Mouse (Mus musculus) heart, adult 18-20 months (tissue): ENCODE measurements at regions not wholly inside any gene's neighbourhood (a gene's known extent, or its start where the extent isn't known, plus 50 kb on each side); places are given as distances from the start of the nearest gene placed in this dataset.

Experiments
- DNase-seq, 2 experiments: peaks; one replicate each; pipeline ENCODE4 v3.0.0; 2021 to 2022; ENCODE audit warnings: mixed read lengths in 1 of 2

GRCm38 (mm10) chr15:37166744-37167143 is 159.2 kb upstream of the Zfp706 start:
- no peak for DNase-seq

DNA sequence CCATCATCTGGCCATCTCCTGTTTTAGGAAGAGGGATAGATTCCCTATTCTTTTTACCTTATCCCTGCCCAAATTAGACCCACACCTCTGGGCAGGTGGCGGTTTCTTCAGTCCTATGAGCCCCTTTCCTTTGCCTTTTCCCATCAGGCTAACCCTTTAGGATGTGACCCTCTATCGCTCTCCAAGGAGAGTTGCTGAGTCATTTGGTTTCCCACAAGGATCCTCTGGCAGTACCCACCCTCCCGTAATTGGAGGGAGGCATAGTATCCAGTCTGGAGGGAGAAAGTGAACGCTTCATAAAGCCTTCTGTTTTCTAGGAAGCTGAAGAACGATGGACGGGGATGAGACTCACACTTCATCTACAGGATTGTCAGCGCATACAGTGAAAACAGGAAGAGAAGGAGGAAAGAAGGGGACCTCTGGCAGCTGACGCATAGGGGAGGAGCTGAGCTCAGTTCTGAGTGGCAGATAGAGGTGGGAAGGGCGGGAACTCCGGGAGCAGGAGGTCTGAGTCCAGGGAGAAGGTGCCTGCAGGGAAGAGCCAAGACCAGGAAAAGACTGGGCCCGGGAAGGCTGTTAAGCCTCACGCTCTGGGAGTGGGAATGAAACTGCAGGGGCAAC is 158.4 kb upstream of the Zfp706 start:
- peak; percentile 7 to 10 for DNase-seq

DNA sequence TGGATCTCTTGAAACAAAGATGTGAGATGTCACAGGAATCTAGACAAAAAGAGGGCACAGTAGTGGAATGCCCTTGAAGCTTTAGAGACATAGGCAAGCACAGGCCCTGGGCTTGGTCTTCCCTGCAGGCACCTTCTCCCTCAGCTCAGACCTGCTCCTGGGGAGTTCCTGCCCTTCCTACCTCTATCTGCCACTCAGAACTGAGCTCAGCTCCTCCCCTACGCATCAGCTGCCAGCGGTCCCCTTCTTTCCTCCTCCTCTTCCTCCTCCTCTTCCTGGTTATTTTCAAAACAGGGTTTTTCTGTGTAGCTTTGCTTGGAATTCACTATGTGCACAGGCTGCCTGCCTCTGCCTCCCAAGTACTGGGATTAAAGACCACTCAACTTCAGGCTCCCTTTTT is 157.6 kb upstream of the Zfp706 start:
- DNase-seq, result no peak

DNA sequence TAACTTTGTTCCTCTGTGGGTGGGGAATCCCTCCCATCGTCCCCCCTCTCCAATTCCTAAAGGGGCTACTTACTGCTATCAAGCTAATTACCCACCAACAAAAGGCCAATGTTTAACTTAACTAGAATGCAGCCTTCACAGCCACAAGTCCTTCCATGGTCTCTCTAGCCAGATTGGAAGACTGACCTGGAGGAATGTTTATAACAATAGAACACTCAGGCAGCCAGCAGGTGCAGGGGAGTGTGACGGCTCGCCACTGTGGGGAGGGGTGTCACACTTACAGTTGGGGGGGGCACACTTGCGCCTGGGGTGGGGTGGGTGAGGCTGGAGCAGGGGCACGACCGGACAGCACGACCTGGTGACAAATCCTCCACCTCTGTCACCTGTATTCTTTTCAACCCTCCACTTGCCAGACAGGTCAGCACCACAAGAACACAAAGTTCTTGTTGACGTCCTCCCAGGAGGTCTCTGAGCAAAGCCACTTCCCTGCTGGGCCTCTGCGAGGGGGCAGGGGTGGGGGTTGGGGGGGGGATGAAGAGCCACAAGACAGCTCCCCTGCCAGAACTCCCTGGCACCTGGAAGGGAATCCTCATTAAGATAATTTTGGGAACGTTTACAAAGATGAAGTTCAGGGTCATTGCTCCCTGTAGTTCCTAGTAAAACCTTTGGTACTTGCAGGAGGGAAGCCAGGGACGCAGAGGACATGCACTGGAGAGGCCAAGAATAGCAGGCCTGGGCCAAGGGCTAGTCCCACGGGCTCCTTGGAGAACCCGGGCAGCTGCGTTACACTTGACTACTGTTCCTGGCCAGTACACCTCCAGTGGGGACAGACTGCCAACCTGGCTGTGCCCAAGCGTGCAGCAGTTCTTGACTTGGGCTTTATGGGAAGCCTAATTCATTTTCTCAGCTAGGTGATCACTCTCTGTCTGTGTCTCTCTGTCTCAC is 156.9 kb upstream of the Zfp706 start:
- peak; percentile 6 to 11 for DNase-seq

DNA sequence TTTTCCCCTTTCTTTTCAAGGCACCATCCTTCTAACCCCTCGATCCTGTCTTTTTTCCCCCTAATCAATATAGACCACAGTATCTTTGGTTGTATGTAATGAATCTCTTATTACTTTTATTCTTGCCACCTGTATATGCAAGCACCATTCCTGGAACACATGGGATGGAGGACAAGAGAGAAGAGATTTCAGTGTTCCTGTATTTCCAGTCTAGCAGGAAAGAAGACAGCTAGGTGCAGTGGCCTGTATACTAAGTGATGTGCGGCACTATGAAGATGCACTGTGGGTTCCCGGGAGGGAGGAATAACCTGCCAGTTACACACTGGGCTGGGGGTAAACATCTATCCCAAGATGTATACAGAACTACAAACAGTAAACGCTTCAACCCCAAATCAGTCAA is 152.4 kb upstream of the Zfp706 start:
- no peak for DNase-seq

- DNase-seq, result no peak
These were observed 151.8 kb upstream of the Zfp706 start for GRCm38 (mm10) chr15:37159349-37159748.

DNA sequence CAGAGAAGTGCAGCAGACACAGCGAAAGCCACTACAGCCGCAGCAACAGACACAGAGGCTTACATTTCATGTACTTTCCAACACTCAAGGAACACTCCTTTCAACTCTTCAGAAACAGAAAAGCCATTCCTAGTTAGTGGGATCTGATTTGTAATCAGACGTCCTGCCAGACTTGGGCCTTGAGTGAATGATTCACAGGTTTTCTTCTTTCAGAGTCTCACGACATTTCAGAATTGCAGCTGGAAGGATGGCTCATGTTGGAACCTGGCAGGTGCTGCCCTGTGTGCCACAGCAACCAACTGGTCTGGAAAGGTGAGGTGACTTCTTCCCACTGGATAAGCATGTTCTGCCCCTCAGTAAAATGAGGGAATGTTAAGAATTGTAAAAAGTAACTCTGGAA is 149.8 kb upstream of the Zfp706 start:
- DNase-seq, result no peak

GRCm38 (mm10) chr15:37154934-37155333 is 147.4 kb upstream of the Zfp706 start:
- no peak for DNase-seq

GRCm38 (mm10) chr15:37153177-37153576 is 145.6 kb upstream of the Zfp706 start:
- no peak for DNase-seq

- peak; percentile 50 to 77 for DNase-seq
These were observed 128.1 kb upstream of the Zfp706 start for GRCm38 (mm10) chr15:37135590-37136164.

DNA sequence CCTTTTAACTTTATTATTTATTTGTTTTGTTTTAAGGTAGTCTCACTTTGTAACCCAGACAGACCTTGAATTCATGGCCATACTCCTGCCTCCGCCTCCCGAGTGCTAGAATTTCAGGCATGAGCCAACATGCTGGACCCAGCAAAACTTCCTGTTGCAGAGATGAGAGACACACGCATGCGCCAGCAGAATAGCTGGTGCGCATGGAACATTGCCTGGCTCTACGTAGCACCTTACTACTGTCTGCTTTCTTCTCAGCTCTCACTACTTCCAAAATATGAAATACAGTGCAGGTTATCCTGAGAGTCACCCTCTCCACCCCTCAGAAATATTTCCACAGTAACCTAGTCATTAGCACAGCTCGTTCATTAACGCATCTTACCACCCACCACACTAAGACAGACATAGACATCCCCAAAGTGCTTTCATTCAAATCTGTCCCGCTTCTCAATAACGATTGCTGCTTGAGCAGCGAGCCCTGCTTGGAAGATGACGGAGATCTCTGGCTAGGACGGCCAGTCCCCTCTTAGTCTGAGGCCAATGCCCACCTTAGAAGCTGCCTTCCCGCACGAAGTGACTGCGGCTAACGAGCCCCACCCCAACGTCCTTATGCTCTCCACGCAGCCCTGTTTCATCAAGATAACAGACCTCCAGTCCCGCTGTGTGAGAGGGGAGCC is 127.5 kb upstream of the Zfp706 start:
- peak; percentile 25 to 43 for DNase-seq

DNA sequence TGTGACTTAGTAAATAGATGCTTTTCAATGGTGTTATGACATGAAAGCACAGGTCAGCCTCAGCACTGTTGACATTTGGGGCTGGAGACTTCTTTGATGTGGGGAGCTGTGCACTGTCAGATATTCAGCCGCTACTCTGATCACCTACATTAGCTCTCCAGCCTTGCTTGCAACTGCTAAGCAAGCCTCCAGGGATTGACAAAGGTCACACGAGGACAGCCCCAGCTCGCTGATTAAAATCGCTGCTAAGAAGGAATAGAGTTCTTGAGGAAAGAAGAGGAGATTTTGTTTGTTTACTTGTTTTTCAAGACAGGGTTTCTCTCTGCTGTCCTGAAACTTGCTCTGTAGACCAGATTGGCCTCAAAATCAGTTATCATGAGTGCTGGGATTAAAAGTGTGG is 126.8 kb upstream of the Zfp706 start:
- no peak for DNase-seq

- DNase-seq, result peak in 1 of 2 experiments; percentile 18
These were observed 126.3 kb upstream of the Zfp706 start for GRCm38 (mm10) chr15:37133916-37134315.

DNA sequence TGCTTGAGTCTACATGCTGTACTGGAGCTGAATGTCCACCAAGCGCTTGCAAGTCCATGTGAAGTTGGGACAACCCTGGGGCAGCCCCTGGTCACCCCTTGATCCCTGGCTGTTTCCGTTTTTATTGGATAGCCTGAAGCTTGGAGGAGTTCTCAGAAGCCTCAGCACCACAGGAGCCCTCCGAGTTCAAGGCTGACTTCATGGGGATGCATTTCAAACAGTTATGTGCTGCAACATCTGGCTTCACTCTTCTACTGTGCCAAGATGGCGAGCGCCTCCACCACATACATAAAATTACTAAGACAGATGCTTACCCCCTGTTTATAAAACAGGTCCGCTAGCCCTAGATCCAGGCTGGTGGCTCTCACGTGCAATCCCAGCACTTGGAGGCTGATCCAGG is 120.1 kb upstream of the Zfp706 start:
- no peak for DNase-seq

- no peak for DNase-seq
These were observed 119.6 kb upstream of the Zfp706 start for GRCm38 (mm10) chr15:37127170-37127569.

- no peak for DNase-seq
These were observed 118.2 kb upstream of the Zfp706 start for GRCm38 (mm10) chr15:37125823-37126222.

DNA sequence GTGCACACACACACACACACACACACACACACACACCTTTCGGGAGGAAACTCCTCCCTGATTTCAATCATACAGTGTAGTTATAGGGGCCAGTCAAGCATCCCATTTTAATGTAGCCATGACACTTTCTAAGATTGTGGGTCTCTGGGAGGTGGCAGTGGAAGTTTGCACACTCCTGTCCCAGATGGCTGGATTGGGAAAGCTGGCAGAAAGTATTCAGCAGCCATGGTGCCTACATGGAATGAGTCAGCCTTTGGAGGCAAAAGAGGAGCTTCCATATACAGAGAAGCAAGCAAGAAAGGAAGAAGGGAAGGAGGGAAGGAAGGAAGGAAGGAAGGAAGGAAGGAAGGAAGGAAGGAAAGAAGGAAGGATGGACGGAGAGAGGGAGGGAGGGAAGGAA is 117.4 kb upstream of the Zfp706 start:
- DNase-seq, result no peak

DNA sequence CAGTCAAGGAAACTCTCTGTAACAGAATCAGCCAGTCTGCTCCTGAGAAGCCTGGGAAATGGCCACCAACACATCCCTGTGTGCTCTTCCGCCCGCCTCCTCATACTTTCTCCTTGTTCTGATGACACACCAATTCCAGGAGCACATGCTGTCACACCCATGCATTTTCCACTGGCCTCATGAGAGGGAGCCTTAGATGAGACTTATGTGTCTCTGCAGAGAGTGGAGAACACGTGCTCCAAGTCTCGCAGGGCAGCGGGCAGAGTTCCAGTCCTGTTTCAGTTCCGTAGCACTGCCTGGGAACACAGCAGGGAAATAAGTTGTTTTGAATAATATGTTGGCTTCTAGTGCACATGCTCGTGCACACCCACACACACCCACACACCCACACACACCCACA is 116.7 kb upstream of the Zfp706 start:
- DNase-seq, result no peak

DNA sequence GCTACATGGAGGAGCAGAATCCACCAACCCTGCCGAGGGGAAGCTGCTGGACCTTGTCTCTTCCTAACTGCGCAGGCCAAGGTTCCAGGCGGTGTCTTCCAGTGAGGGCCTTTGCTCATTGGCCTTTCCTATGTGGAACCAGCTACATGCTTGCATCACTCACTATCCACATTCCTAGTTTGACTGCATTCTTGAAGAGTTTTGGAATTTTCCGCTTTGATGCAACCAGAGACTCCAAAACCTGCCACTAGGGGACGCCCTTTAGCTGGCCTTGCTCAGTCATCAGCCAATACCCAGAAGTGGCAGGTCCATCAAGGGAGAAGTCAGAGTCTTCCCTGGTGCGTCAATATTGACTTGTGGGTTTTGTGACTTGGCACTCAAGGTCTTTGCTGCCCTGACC is 112.8 kb upstream of the Zfp706 start:
- DNase-seq, result peak; percentile 66 to 89

DNA sequence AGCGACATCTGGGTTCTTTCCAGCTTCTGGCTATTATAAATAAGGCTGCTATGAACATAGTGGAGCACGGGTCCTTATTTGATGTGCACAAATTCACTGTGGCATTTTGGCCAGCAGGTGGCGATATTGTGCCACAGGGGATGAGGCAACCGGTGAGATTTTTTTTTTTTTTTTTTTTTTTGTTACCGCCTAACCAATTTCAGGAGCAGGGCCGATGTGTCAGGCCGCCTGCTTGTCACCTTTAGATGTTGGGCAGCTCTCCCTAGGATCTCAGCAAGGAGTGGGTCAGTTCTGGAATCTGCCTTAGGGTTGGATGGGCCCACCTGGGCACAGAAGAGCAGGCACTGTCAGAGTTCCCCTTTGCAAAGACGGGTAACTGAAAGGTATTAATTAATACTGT is 106.5 kb upstream of the Zfp706 start:
- peak; percentile 46 to 82 for DNase-seq

DNA sequence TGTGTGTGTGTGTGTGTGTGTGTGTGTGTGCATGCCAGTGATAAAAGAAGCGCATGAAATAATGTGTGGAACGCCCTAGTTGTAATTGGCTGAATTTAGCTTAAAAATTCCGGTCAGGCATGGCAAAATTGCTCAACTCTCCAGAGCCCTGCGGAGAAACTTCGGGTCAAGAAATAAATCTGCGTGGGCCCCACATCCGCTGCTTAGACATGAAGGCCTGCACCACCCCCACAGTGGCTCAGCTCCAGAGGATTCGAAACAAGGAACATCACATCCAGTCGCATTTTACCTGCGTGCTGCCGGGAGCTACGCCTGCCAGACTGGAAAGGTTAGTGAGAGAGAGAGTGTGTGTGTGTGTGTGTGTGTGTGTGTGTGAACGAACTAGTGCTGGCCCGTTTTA is 102.9 kb upstream of the Zfp706 start:
- DNase-seq, result no peak

DNA sequence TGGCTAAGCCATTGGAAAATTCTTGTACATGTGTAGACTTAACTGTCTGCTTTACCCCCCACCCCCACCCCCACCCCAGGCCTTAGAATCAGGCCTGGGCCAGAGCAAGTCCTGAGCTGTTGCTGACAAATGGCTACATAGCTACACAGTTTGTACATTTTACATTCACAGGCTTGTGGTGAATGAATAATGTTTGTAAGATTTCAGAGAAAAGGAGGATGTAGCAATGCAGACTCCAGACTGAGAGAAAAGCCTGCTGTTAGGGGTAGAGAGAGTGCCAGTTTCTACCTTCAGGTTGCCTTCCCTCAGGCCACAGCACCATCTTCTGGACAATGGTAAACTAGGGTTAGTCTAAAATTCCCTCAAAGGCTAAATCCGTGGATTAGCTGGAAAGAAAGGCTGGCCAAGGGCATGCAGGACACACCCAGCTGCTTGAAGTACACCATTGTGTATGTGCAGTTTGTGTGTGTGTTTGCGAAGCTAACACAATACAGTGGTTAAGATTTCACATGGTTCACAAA is 94.5 kb upstream of the Zfp706 start:
- peak in 1 of 2 experiments; percentile 29 for DNase-seq

DNA sequence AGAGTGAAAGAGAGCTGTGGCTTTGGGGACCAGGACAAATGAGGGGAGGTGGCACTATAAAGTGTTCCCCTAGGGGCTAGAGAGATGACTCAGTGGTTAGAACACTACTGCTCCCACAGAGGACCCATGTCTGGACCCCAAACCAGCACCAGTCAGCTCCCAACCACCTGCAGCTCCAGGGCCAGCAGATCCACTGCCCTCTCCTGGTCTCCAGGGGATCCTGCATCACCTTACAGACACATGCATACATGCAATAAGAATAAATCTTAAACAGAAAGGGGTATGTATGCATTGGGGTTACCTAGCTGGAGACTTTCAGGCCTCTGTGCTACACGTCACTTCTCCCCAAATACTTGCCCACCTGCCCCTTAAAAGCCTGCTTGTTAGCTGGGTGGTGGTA is 93.8 kb upstream of the Zfp706 start:
- no peak for DNase-seq
